Mouse (Mus musculus): ENCODE data around the gene Krt19. TPM values are rescaled to one million over a fixed set of nuclear protein-coding genes. Genes with fewer than 3 reads are reported as not detected.

Krt19 gene
- polyA plus RNA-seq (2014; fragmentation: Illumina TruSeq; extraction: RNeasy Lipid Tissue Mini Kit (QIAGEN cat#74804); ENCODE audit: low read depth, low replicate concordance) = not detected

DNA sequence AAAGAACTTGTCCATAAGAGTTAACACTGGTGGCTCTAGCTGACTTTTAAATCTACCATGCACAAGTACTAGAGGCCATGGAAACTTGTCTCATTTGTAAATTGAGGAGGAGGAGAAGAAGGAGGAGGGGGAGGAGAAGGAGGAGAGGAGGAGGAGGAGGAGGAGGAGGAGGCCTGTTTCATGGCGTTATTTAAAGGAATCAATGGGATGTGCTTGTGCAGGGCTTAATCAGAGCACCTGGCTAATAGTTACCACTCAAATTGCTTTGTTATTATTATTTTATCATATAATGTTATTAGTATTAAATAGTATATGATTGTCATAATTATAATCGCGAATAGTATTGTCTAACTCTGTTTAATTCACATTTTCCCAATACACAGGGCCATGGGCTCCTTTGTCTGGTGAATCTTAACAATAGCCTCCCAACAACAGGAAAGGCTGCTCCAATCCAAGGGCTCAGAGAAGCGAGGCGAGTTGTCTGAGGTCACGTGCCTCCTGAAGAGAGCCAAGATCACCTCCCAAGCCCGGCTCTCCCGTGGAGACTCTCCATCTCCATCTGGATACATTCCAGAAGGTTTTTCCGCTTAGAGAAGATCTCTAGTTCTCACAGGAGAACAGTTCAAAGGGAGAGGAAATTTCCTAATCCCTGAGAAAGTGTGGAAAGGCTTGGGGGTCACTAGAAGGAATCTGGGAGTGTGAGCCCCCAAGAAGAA, at the start of gene Krt19:
Gene Krt19, minus strand, starts transcription at position 51 of the 716 bp plus-strand sequence.

GRCm38 (mm10) chr11:100192992-100193391, 44.5 kb upstream of the Krt19 start, which contains the start of gene Krt9:
Gene Krt9, minus strand, starts transcription at chr11:100193246.

GRCm38 (mm10) chr11:100135731-100136130, 12.7 kb downstream of the Krt19 start, which contains the start of gene Krt15:
Gene Krt15, minus strand, starts transcription at chr11:100135928.

GRCm38 (mm10) chr11:100121466-100121865, 27.0 kb downstream of the Krt19 start, which contains the start of gene Krt13:
Gene Krt13, minus strand, starts transcription at chr11:100121566.

GRCm38 (mm10) chr11:100105576-100106122, 42.8 kb downstream of the Krt19 start, which contains the start of gene Krt36:
Gene Krt36, minus strand, starts transcription at chr11:100105626.

GRCm38 (mm10) chr11:100096141-100096540, 52.3 kb downstream of the Krt19 start, which contains the start of gene Krt35:
Gene Krt35, minus strand, starts transcription at chr11:100096241.

Other genes starting within 250 kb of the Krt19 start
- not detected for gene Krtap31-1, start 240.7 kb downstream of the Krt19 start, polyA plus RNA-seq (2014; fragmentation: Illumina TruSeq; extraction: RNeasy Lipid Tissue Mini Kit (QIAGEN cat#74804); ENCODE audit: low read depth, low replicate concordance)
- not detected for gene Gm11565, start 233.9 kb downstream of the Krt19 start, polyA plus RNA-seq (2014; fragmentation: Illumina TruSeq; extraction: RNeasy Lipid Tissue Mini Kit (QIAGEN cat#74804); ENCODE audit: low read depth, low replicate concordance)
- not detected for gene Krtap31-2, start 212.4 kb downstream of the Krt19 start, polyA plus RNA-seq (2014; fragmentation: Illumina TruSeq; extraction: RNeasy Lipid Tissue Mini Kit (QIAGEN cat#74804); ENCODE audit: low read depth, low replicate concordance)
- gene Krtap9-5, start 200.2 kb downstream of the Krt19 start, polyA plus RNA-seq (2014; fragmentation: Illumina TruSeq; extraction: RNeasy Lipid Tissue Mini Kit (QIAGEN cat#74804); ENCODE audit: low read depth, low replicate concordance) = not detected
- not detected for gene Krtap29-1, start 169.6 kb downstream of the Krt19 start, polyA plus RNA-seq (2014; fragmentation: Illumina TruSeq; extraction: RNeasy Lipid Tissue Mini Kit (QIAGEN cat#74804); ENCODE audit: low read depth, low replicate concordance)
- gene Krtap16-1, start 162.1 kb downstream of the Krt19 start, polyA plus RNA-seq (2014; fragmentation: Illumina TruSeq; extraction: RNeasy Lipid Tissue Mini Kit (QIAGEN cat#74804); ENCODE audit: low read depth, low replicate concordance) = not detected
- not detected for gene Krtap17-1, start 154.7 kb downstream of the Krt19 start, polyA plus RNA-seq (2014; fragmentation: Illumina TruSeq; extraction: RNeasy Lipid Tissue Mini Kit (QIAGEN cat#74804); ENCODE audit: low read depth, low replicate concordance)
- gene Krt33a, start 132.5 kb downstream of the Krt19 start, polyA plus RNA-seq (2014; fragmentation: Illumina TruSeq; extraction: RNeasy Lipid Tissue Mini Kit (QIAGEN cat#74804); ENCODE audit: low read depth, low replicate concordance) = not detected
- not detected for gene Krt33b, start 118.8 kb downstream of the Krt19 start, polyA plus RNA-seq (2014; fragmentation: Illumina TruSeq; extraction: RNeasy Lipid Tissue Mini Kit (QIAGEN cat#74804); ENCODE audit: low read depth, low replicate concordance)
- not detected for gene Krt34, start 107.1 kb downstream of the Krt19 start, polyA plus RNA-seq (2014; fragmentation: Illumina TruSeq; extraction: RNeasy Lipid Tissue Mini Kit (QIAGEN cat#74804); ENCODE audit: low read depth, low replicate concordance)
- gene Krt31, start 98.1 kb downstream of the Krt19 start, polyA plus RNA-seq (2014; fragmentation: Illumina TruSeq; extraction: RNeasy Lipid Tissue Mini Kit (QIAGEN cat#74804); ENCODE audit: low read depth, low replicate concordance) = not detected
- gene Krt32, start 60.4 kb downstream of the Krt19 start, polyA plus RNA-seq (2014; fragmentation: Illumina TruSeq; extraction: RNeasy Lipid Tissue Mini Kit (QIAGEN cat#74804); ENCODE audit: low read depth, low replicate concordance) = not detected
- not detected for gene Krt35, start 52.4 kb downstream of the Krt19 start, polyA plus RNA-seq (2014; fragmentation: Illumina TruSeq; extraction: RNeasy Lipid Tissue Mini Kit (QIAGEN cat#74804); ENCODE audit: low read depth, low replicate concordance)
- gene Krt36, start 43.0 kb downstream of the Krt19 start, polyA plus RNA-seq (2014; fragmentation: Illumina TruSeq; extraction: RNeasy Lipid Tissue Mini Kit (QIAGEN cat#74804); ENCODE audit: low read depth, low replicate concordance) = not detected
- not detected for gene Krt13, start 27.1 kb downstream of the Krt19 start, polyA plus RNA-seq (2014; fragmentation: Illumina TruSeq; extraction: RNeasy Lipid Tissue Mini Kit (QIAGEN cat#74804); ENCODE audit: low read depth, low replicate concordance)
- gene Krt15, start 12.7 kb downstream of the Krt19 start, polyA plus RNA-seq (2014; fragmentation: Illumina TruSeq; extraction: RNeasy Lipid Tissue Mini Kit (QIAGEN cat#74804); ENCODE audit: low read depth, low replicate concordance) = not detected
- gene Krt9, start 44.6 kb upstream of the Krt19 start, polyA plus RNA-seq (2014; fragmentation: Illumina TruSeq; extraction: RNeasy Lipid Tissue Mini Kit (QIAGEN cat#74804); ENCODE audit: low read depth, low replicate concordance) = not detected
- not detected for gene Krt14, start 58.9 kb upstream of the Krt19 start, polyA plus RNA-seq (2014; fragmentation: Illumina TruSeq; extraction: RNeasy Lipid Tissue Mini Kit (QIAGEN cat#74804); ENCODE audit: low read depth, low replicate concordance)
- not detected for gene Krt16, start 100.2 kb upstream of the Krt19 start, polyA plus RNA-seq (2014; fragmentation: Illumina TruSeq; extraction: RNeasy Lipid Tissue Mini Kit (QIAGEN cat#74804); ENCODE audit: low read depth, low replicate concordance)
- not detected for gene Krt17, start 112.4 kb upstream of the Krt19 start, polyA plus RNA-seq (2014; fragmentation: Illumina TruSeq; extraction: RNeasy Lipid Tissue Mini Kit (QIAGEN cat#74804); ENCODE audit: low read depth, low replicate concordance)
- gene Krt42, start 121.2 kb upstream of the Krt19 start, polyA plus RNA-seq (2014; fragmentation: Illumina TruSeq; extraction: RNeasy Lipid Tissue Mini Kit (QIAGEN cat#74804); ENCODE audit: low read depth, low replicate concordance) = not detected
- gene Eif1, start 171.2 kb upstream of the Krt19 start, polyA plus RNA-seq (2014; fragmentation: Illumina TruSeq; extraction: RNeasy Lipid Tissue Mini Kit (QIAGEN cat#74804); ENCODE audit: low read depth, low replicate concordance) = 1,697 TPM
- not detected for gene Gast, start 185.7 kb upstream of the Krt19 start, polyA plus RNA-seq (2014; fragmentation: Illumina TruSeq; extraction: RNeasy Lipid Tissue Mini Kit (QIAGEN cat#74804); ENCODE audit: low read depth, low replicate concordance)
- 0.49 TPM for gene Hap1, start 207.5 kb upstream of the Krt19 start, polyA plus RNA-seq (2014; fragmentation: Illumina TruSeq; extraction: RNeasy Lipid Tissue Mini Kit (QIAGEN cat#74804); ENCODE audit: low read depth, low replicate concordance)
- 2.7 TPM for gene Jup, start 249.1 kb upstream of the Krt19 start, polyA plus RNA-seq (2014; fragmentation: Illumina TruSeq; extraction: RNeasy Lipid Tissue Mini Kit (QIAGEN cat#74804); ENCODE audit: low read depth, low replicate concordance)

Measured in kidney, adult 10 weeks (tissue).